Mouse (Mus musculus) MEL (cell line): ENCODE measurements around the gene Klhdc2.

Source experiments
- CTCF ChIP-seq, 3 experiments: IDR thresholded peaks in 2 of 3; conservative IDR thresholded peaks in 1 of 3; 2 replicates each; pipeline ENCODE4 v1.5.1; 2011 to 2012; ENCODE audit warnings: low read length in 3 of 3, low read depth in 2 of 3, mild to moderate bottlenecking in 2 of 3, improper control_type of control experiment in 1 of 3, inconsistent platforms in 1 of 3, mixed read lengths in 1 of 3, moderate library complexity in 1 of 3; ENCODE audit not compliant: control insufficient read depth in 1 of 3, insufficient read depth in 1 of 3, poor library complexity in 1 of 3, severe bottlenecking in 1 of 3
- E2F4 ChIP-seq: IDR thresholded peaks from 2 replicates; pipeline ENCODE4 v1.6.1; 2011; ENCODE audit warnings: low read depth, low read length, improper control_type of control experiment, borderline replicate concordance
- ELF1 ChIP-seq: IDR thresholded peaks from 2 replicates; pipeline ENCODE4 v1.6.1; 2014; ENCODE audit warnings: low read depth, mild to moderate bottlenecking, inconsistent platforms, low read length, improper control_type of control experiment, moderate library complexity
- GATA1 ChIP-seq: IDR thresholded peaks from 2 replicates; pipeline ENCODE4 v1.6.1; 2011; ENCODE audit warnings: low read depth, low read length, improper control_type of control experiment
- HCFC1 ChIP-seq: IDR thresholded peaks from 2 replicates; pipeline ENCODE4 v1.6.1; 2012; ENCODE audit warnings: low read depth, mild to moderate bottlenecking, inconsistent platforms, low read length, improper control_type of control experiment, moderate library complexity
- MAFK ChIP-seq: IDR thresholded peaks from 2 replicates; pipeline ENCODE4 v1.6.1; 2011; ENCODE audit warnings: low read depth, mild to moderate bottlenecking, low read length, improper control_type of control experiment, borderline replicate concordance
- MAX ChIP-seq: IDR thresholded peaks from 2 replicates; pipeline ENCODE4 v1.6.1; 2011; ENCODE audit warnings: low read length, improper control_type of control experiment
- NRF1 ChIP-seq: IDR thresholded peaks from 2 replicates; pipeline ENCODE4 v1.6.1; 2014; ENCODE audit warnings: low read depth, mild to moderate bottlenecking, inconsistent platforms, low read length, improper control_type of control experiment, moderate library complexity; ENCODE audit not compliant: poor library complexity, insufficient read depth, severe bottlenecking
- POLR2A ChIP-seq, 2 experiments: IDR thresholded peaks; 2 replicates each; pipeline ENCODE4 v1.6.1; 2011 to 2012; ENCODE audit warnings: low read length in 2 of 2, mild to moderate bottlenecking in 2 of 2, control low read depth in 1 of 2, improper control_type of control experiment in 1 of 2, low read depth in 1 of 2, moderate library complexity in 1 of 2; ENCODE audit not compliant: control insufficient read depth in 1 of 2, insufficient read depth in 1 of 2, poor library complexity in 1 of 2
- RCOR1 ChIP-seq: IDR thresholded peaks from 2 replicates; pipeline ENCODE4 v1.6.1; 2012; ENCODE audit warnings: low read depth, mild to moderate bottlenecking, inconsistent platforms, low read length, improper control_type of control experiment
- UBTF ChIP-seq: IDR thresholded peaks from 2 replicates; pipeline ENCODE4 v1.6.1; 2012; ENCODE audit warnings: low read depth, mild to moderate bottlenecking, inconsistent platforms, low read length, improper control_type of control experiment, moderate library complexity, borderline replicate concordance; ENCODE audit not compliant: insufficient read depth
- USF1 ChIP-seq: IDR thresholded peaks from 2 replicates; pipeline ENCODE4 v1.6.1; 2014; ENCODE audit warnings: low read depth, mild to moderate bottlenecking, inconsistent platforms, low read length, improper control_type of control experiment, moderate library complexity
- ZC3H11A ChIP-seq: IDR thresholded peaks from 2 replicates; pipeline ENCODE4 v1.6.1; 2012; ENCODE audit warnings: low read depth, mild to moderate bottlenecking, inconsistent platforms, low read length, improper control_type of control experiment
- ZKSCAN1 ChIP-seq: IDR thresholded peaks from 2 replicates; pipeline ENCODE4 v1.6.1; 2012; ENCODE audit warnings: low read depth, mild to moderate bottlenecking, inconsistent platforms, low read length, improper control_type of control experiment, moderate library complexity

DNA sequence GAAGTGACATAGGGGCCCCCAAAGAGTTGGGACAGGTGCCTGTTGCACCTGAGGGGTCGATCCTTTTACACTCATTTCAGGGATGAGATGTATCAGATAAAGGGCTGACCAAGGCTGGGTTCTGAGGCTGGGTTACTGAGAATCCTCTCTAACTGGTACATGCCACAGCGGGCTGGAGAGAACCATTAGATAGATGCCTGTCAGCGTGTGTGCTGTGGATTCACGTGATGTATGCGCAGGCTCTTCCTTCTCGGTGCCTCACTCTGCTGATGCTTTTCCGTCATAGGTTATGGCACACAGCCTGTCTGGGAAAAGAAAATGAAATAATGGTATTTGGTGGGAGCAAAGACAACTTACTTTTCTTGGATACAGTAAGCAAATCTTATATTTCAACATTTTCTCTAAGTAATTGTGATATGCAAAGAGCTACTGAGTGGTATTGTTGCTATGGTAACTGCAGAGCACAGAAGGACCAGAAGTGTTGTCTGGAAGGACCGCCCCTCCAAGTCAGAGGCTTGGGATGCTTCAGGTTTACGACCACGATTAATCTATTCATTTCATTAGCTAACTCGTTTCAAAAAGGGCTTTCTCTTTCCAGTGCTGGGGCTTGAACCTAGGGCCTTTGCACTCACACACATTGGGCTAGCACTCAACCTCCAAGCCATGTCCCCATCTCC lies 28.4 kb upstream of the Klhdc2 start:
- TF ChIP-seq RCOR1 (no peak), E2F4 (no peak), GATA1 (no peak), MAFK (no peak), CTCF (IDR thresholded peaks at IDR 0.05 in 2 of 3, conservative IDR thresholded peaks at IDR 0.05 in 1 of 3; ENCODE audit: control insufficient read depth in 1 of 3, insufficient read depth in 1 of 3, low read depth in 2 of 3, low read length in 3 of 3, poor library complexity in 1 of 3, severe bottlenecking in 1 of 3) (no peak), ZKSCAN1 (no peak), ELF1 (no peak), POLR2A (IDR thresholded peaks at IDR 0.05; ENCODE audit: control insufficient read depth in 1 of 2, insufficient read depth in 1 of 2, low read depth in 1 of 2, low read length in 2 of 2, poor library complexity in 1 of 2) (no peak), NRF1 (no peak), ZC3H11A (no peak), USF1 (no peak), UBTF (no peak), HCFC1 (no peak), MAX (no peak)
